Mouse (Mus musculus) mature B cell (primary cell): ENCODE data around the gene Phactr1.

Experiments
- in situ Hi-C: fragments of 300-500 bp; cut with MboI; formaldehyde crosslinking; loops from 2 replicates; pipeline ENCODE4 v1.14.3; 2019

Gene Phactr1

GRCm38 (mm10) chr13:42680391-42680994 is at the start of gene Phactr1:
TSS of gene Phactr1 (plus strand) at chr13:42680623.
- in situ Hi-C loops = no loop called here

DNA sequence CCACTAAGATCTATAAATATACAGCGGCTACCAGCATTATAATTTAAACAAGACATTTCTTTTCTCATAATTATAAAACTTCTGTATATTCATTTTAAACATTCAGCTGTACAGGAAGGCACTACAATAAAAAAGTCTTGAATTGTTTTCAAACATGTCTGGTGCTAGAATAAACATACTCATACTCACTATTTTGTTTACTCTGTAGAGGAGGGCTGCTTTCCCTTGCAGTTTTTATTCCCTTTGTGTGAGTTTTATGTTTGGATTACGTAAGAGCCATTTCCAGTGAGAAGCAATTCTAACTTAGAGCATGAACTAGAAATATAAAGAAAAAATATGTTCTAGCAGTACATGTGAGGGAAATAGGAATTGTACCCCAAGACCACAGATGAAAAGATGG is 45.5 kb upstream of the Phactr1 start:
- in situ Hi-C loops = no loop called here

GRCm38 (mm10) chr13:42650228-42650627 is 30.2 kb upstream of the Phactr1 start:
- in situ Hi-C loops = no loop called here

- in situ Hi-C loops = no loop called here
Measured at GRCm38 (mm10) chr13:42656643-42657315, 23.6 kb upstream of the Phactr1 start.

- in situ Hi-C loops = no loop called here
Measured at GRCm38 (mm10) chr13:42671651-42672290, 8.7 kb upstream of the Phactr1 start.

GRCm38 (mm10) chr13:42681299-42681698 is 876 bp downstream of the Phactr1 start:
- in situ Hi-C loops = no loop called here

GRCm38 (mm10) chr13:42684181-42684580 is 3.8 kb downstream of the Phactr1 start:
- in situ Hi-C loops = no loop called here

- in situ Hi-C loops = no loop called here
Measured at GRCm38 (mm10) chr13:42692233-42692632, 11.8 kb downstream of the Phactr1 start.

DNA sequence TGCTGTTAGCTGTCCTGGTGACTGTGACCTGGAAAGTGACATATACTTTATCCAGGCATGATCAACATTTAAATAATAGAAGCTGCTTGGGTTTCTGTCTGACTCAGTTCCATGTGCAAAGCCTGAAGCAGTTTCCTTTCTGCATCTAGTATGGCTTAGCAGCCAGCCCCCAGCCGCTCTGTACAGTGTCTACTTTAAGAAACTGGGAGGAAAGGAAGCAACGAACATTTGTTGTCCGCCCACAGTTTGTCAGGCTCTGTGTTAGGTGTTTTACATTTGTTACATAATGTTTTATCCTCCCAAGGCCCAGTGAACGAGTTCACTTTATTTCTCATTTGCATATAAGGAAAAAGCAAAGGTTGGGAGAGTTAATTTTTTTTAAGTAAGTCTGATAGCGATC is 16.2 kb downstream of the Phactr1 start:
- in situ Hi-C loops = no loop called here

DNA sequence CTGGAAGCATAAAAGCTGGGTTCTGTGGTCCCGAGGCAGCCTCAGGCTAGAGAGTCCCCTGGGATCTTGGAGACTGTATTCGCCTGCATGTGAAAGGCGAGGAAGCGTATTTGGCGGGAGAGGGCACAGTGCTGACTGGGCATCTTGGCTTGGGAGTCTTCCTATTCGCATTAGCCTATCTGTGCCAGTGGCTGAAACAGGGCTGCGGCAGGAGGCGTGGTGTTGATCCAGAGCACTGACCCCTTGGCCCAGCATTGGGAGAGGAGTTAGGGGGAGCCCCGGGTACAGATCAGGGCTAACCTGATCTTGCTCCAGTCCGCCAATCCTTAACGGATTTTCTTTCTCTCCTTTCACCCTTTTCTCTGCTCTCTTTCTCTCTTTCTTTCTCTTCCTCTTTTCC is 28.7 kb downstream of the Phactr1 start:
- in situ Hi-C loops = no loop called here

GRCm38 (mm10) chr13:42709611-42710331 is 29.3 kb downstream of the Phactr1 start:
- in situ Hi-C loops = no loop called here

- in situ Hi-C loops = no loop called here
Measured at GRCm38 (mm10) chr13:42711510-42711909, 31.1 kb downstream of the Phactr1 start.

DNA sequence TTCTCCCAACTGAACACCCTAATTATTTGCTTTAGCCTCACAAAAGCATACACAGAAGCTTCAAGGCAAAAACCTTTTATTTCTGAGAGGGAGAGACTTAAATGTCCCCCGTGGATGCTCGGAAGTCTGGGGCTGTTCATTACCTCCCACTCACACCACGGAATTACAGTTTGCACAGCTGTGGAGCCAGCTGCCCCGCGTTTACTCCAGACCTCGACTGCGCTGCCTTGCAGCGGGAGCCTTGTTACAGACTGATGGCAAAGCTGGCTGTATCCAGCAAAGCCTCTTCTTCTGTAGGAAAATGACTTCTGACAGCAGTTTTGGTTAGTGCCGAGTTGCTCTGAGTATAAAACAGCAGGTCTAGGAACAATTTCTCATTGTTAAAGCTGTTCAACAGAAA is 39.0 kb downstream of the Phactr1 start:
- in situ Hi-C loops = no loop called here

- in situ Hi-C loops = no loop called here
Measured at GRCm38 (mm10) chr13:42720135-42720534, 39.7 kb downstream of the Phactr1 start.

DNA sequence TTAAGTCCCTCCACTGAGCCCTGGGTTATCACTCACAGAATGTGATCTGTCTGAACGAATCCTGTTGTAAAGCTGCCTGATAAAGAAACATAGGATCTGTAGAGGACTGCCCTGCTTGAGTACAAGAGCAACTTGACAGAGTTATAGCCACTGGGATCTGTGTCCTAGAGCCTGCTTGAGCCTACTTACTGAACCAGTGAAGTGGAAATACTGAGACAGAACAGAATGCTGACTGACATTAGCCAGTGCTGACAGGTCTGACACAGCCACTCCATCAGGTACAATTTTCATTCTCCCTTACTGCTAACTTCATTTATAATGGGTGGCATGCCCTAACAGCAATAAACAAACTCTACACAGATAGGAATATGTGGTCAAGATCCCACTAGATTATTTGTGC is 40.2 kb downstream of the Phactr1 start:
- in situ Hi-C loops = no loop called here

GRCm38 (mm10) chr13:42724011-42724410 is 43.6 kb downstream of the Phactr1 start:
- in situ Hi-C loops = no loop called here

GRCm38 (mm10) chr13:42725709-42726231 is 45.3 kb downstream of the Phactr1 start:
- in situ Hi-C loops = no loop called here

DNA sequence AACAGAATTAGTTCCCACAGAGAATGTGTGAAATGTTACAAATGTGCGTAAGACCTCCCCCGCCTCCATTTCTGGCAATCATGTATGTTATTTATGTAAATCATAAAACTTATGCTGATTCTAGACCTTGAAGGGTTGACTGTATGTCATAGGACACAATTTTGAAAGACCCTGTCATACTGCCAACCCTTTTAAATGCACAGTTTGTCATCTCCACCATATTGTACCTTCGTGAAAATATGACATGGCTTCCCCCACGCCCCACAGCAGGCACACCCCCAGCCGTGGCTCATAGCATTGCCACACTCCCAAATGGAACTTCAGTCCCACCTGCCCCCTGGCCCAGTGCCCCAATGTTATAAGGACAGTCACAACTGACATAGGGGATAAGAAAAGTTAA is 57.1 kb downstream of the Phactr1 start:
- in situ Hi-C loops = no loop called here

- in situ Hi-C loops = no loop called here
Measured at GRCm38 (mm10) chr13:42738152-42738551, 57.7 kb downstream of the Phactr1 start.

- in situ Hi-C loops = no loop called here
Measured at GRCm38 (mm10) chr13:42742226-42742625, 61.8 kb downstream of the Phactr1 start.

GRCm38 (mm10) chr13:42744467-42744866 is 64.0 kb downstream of the Phactr1 start:
- in situ Hi-C loops = no loop called here

GRCm38 (mm10) chr13:42757654-42758400 is 77.4 kb downstream of the Phactr1 start:
- in situ Hi-C loops = no loop called here
